Mouse (Mus musculus): Measurements from ENCODE around the gene Grin2c.

DNA sequence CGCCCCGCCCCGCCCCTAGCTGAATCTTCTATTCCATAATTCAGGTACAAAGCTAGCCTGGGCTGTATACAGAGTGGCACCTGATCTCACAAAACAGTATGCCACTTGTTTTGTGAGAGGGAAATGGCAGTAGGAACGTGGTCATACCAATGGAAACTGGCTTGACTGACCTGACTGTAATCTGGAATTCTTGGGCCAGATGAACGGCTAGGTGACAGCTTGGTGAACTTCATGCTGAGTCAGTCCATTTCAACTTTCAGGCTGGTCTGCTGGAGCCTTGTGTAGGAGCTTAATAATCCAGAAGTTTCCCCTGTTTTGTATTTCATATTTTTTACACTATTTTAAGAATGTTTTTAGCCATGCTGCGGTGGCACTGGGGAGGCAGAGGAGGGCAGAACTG is 11.1 kb upstream of the Grin2c start:
- TF ChIP-seq GATA1 (IDR thresholded peaks at IDR 0.05; ENCODE audit: low read length) (no peak), TAL1 (IDR thresholded peaks at IDR 0.05; ENCODE audit: low read length) (no peak)

Measured in erythroblast, embryonic 14.5 days (primary cell).